Comparison of ENCODE assay signal across 8 mouse cellular contexts in the genomic region with DNA sequence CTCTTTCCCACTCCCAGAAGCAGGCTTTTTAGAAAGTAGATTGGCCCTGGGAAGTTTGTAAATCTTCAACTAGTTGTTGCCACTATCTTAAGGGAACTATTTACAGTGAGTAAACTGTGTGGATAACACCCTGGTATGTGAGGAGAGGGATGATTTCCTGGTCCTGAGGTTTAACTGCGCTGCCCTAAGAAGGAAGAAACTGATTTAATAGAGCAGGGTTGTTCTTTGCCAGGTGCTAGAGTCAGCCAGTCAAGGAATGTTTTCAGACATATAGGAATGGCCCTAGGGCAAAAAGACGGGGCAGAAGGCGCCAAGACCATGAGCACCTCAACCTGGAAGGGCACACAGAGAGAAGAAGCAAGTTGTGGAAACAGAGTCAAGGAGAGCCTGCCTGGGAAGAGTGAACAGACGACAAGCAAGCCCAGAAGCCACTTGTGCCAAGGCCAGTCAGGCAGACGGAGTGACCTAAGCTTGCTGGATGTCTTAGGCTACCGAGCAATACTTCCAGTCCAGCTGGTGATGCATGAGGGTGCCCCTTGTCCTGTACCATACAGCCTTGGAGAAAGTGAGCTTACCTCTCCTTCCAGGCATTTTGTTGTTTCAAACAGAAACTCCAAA. TPM values are rescaled to one million over a fixed set of nuclear protein-coding genes. Genes with fewer than 3 reads are reported as not detected.
DNase-seq lines count a peak whose midpoint lies in the region; ATAC-seq and TF ChIP-seq lines count a peak whose summit lies in the region.

No protein-coding gene starts in this region.

- H3K9ac ChIP-seq in heart, adult 2 months (ENCODE audit: low read depth, low read length) = no peak overlapping the region
- H3K9ac ChIP-seq in embryonic facial prominence, embryonic 12.5 days = peak overlapping the region; percentile 89
- no peak overlapping the region for H3K9ac ChIP-seq in midbrain, embryonic 13.5 days (replicated peaks)

- H3K9me3 ChIP-seq in embryonic facial prominence, embryonic 12.5 days = no peaks in the 10 kb centered on the region
- no peaks in the 10 kb centered on the region for H3K9me3 ChIP-seq in midbrain, embryonic 13.5 days

- no peak for DNase-seq in heart, adult 2 months
- no peak for DNase-seq in heart, postnatal 4 days
- DNase-seq in kidney, adult 2 months = peak; percentile 51
- DNase-seq in urinary bladder, postnatal 25 days (ENCODE audit: low spot score) = no peak
- DNase-seq in spleen, postnatal 36 days (ENCODE audit: low spot score in 2 of 2) = no peak
- DNase-seq in frontal cortex, postnatal 10 days (ENCODE audit: low spot score in 2 of 2) = no peak

- peak overlapping the region; percentile 60 for H3K4me2 ChIP-seq in embryonic facial prominence, embryonic 12.5 days (replicated peaks)
- peak overlapping the region; percentile 73 for H3K4me2 ChIP-seq in midbrain, embryonic 13.5 days (replicated peaks)

- peak overlapping the region; percentile 65 for H3K4me3 ChIP-seq in heart, adult 2 months
- H3K4me3 ChIP-seq in embryonic facial prominence, embryonic 12.5 days = peak overlapping the region; percentile 65; the same call in 1 of the 2 replicates
- peak overlapping the region; percentile 87; the same call in 1 of the 2 replicates for H3K4me3 ChIP-seq in kidney, adult 2 months (ENCODE audit: insufficient read depth, low read depth, low read length)
- H3K4me3 ChIP-seq in midbrain, embryonic 13.5 days (replicated peaks) = peak overlapping the region; percentile 84

- H3K27ac ChIP-seq in heart, adult 2 months = no peak overlapping the region
- H3K27ac ChIP-seq in embryonic facial prominence, embryonic 12.5 days = no peak overlapping the region
- H3K27ac ChIP-seq in kidney, adult 2 months (ENCODE audit: insufficient read depth, low read depth, low read length) = peak overlapping the region; percentile 62
- no peak overlapping the region for H3K27ac ChIP-seq in midbrain, embryonic 13.5 days

- TF ChIP-seq POLR2A in heart, adult 2 months (IDR thresholded peaks at IDR 0.05; ENCODE audit: insufficient read depth, low read depth, low read length) = no peak
- TF ChIP-seq POLR2A in kidney, adult 2 months (IDR thresholded peaks at IDR 0.05; ENCODE audit: low read depth, low read length) = no peak

- no peak for TF ChIP-seq EP300 in heart, adult 2 months (IDR thresholded peaks at IDR 0.05; ENCODE audit: insufficient read depth, low read depth, low read length)

- no peaks in the 10 kb centered on the region for H3K27me3 ChIP-seq in heart, adult 2 months (ENCODE audit: control insufficient read depth, insufficient read depth, low read length)
- 0 out of 2 replicates have a peak, but pooled peaks cover 3% of the 10 kb centered on the region for H3K27me3 ChIP-seq in embryonic facial prominence, embryonic 12.5 days
- no peaks in the 10 kb centered on the region for H3K27me3 ChIP-seq in kidney, adult 2 months (replicated peaks; ENCODE audit: control insufficient read depth, insufficient read depth, low read length)
- H3K27me3 ChIP-seq in midbrain, embryonic 13.5 days = peaks cover 18% of the 10 kb centered on the region

- H3K36me3 ChIP-seq in heart, adult 2 months (ENCODE audit: control insufficient read depth, insufficient read depth, low read length) = no peaks in the 10 kb centered on the region
- no peaks in the 10 kb centered on the region for H3K36me3 ChIP-seq in embryonic facial prominence, embryonic 12.5 days
- no peaks in the 10 kb centered on the region for H3K36me3 ChIP-seq in kidney, adult 2 months (ENCODE audit: control insufficient read depth, insufficient read depth, low read length)
- H3K36me3 ChIP-seq in midbrain, embryonic 13.5 days = no peaks in the 10 kb centered on the region

- TF ChIP-seq CTCF in heart, adult 2 months (IDR thresholded peaks at IDR 0.05) = no peak
- TF ChIP-seq CTCF in kidney, adult 2 months (conservative IDR thresholded peaks at IDR 0.05; ENCODE audit: insufficient read depth, insufficient read length, low read depth, low read length) = no peak

- H3K79me2 ChIP-seq in heart, adult 2 months (replicated peaks; ENCODE audit: control insufficient read depth, insufficient read depth, low read length) = 0 out of 2 replicates have a peak, but pooled peaks cover 1% of the 10 kb centered on the region

- WGBS in heart, adult 2 months = 74% methylated on average over 6 of the region's 6 CpGs
- WGBS in embryonic facial prominence, embryonic 12.5 days = 57% methylated on average over 6 of the region's 6 CpGs
- 39% methylated on average over 6 of the region's 6 CpGs for WGBS in kidney, adult 2 months
- 68% methylated on average over 6 of the region's 6 CpGs for WGBS in midbrain, embryonic 13.5 days

- no peaks in the 10 kb centered on the region for H3K4me1 ChIP-seq in heart, adult 2 months (ENCODE audit: control insufficient read depth, insufficient read depth, low read length)
- peaks cover 11% of the 10 kb centered on the region; the same call in 1 of the 2 replicates for H3K4me1 ChIP-seq in embryonic facial prominence, embryonic 12.5 days
- H3K4me1 ChIP-seq in kidney, adult 2 months (ENCODE audit: control insufficient read depth, insufficient read depth, low read length) = peaks cover 21% of the 10 kb centered on the region
- peaks cover 20% of the 10 kb centered on the region for H3K4me1 ChIP-seq in midbrain, embryonic 13.5 days (replicated peaks)

- no peak for ATAC-seq in embryonic facial prominence, embryonic 12.5 days (ENCODE audit: insufficient number of reproducible peaks, insufficient read depth, low FRiP score, low TSS enrichment)
- ATAC-seq in midbrain, embryonic 13.5 days = no peak

- intact Hi-C loops in heart, adult 2 months (cut with DNase I) = loop anchor here (5.0 kb wide), 1 partner anchor 85 kb away; no protein-coding TSS in a partner anchor

RNA-seq across cellular contexts. Expression of gene Rasa2, which starts 0.8 kb away (rescaled TPM):
- total RNA-seq in heart, adult 2 months (2021) = 1 to 10 TPM; 5.5 to 6.0 TPM
- 2.1 and 3.0 TPM in 2 replicates for polyA plus RNA-seq in heart, adult 2 months (2012; rRNA removed)
- total RNA-seq in heart, postnatal 4 days (2021) = 1 to 10 TPM; 9.3 to 9.7 TPM
- 22.0 and 23.9 TPM in 2 replicates for polyA plus RNA-seq in embryonic facial prominence, embryonic 12.5 days (2016; fragmentation: Nextera tagmentation; extraction: Ambion mirVana)
- 2.5 and 3.5 TPM in 2 replicates for polyA plus RNA-seq in kidney, adult 2 months (2012; rRNA removed)
- 15.8 and 16.7 TPM in 2 replicates for polyA plus RNA-seq in midbrain, embryonic 13.5 days (2015; fragmentation: Nextera tagmentation; extraction: Ambion mirVana)
